Comparison of ENCODE assay signal across 9 mouse cellular contexts in the genomic region with DNA sequence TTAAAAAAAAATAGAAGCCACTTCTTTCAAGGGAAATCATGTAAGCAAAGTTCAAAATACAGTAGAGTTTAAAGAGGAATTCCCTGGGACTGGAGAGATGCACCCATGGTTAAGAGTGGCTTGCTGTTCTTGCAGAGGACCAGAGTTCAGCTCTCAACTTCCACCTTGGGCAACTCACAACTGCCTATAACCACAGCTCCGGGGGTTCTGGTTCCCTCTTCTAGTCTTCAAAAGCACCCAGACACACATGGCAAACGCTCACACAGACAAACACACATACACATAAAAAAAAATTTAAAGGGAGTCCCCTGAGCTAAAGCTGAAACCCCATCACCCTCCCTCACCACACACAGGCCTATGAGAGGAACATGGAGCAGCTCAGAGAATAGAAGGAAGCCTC.
"Had no signal": no experiment of that assay in that cellular context is flagged by ENCODE, and none has a peak within 500 bp of the region (broad histone marks: within the 10 kb centered on the region; RNA-seq: fewer than 3 reads in every experiment).

No protein-coding gene starts in this region.

- DNase-seq: lung, adult 18-20 months; lung, embryonic 14.5 days; lung, postnatal 10 days; right cerebral cortex, postnatal 14 days; thymus, adult 18-20 months; thymus, postnatal 14 days; thymus, postnatal 36 days had no signal

- ATAC-seq: midbrain, embryonic 13.5 days; midbrain, embryonic 15.5 days had no signal
